Mouse (Mus musculus): ENCODE measurements at regions not wholly inside any gene's neighbourhood (a gene's known extent, or its start where the extent isn't known, plus 50 kb on each side); places are given as distances from the start of the nearest gene placed in this dataset.

DNA sequence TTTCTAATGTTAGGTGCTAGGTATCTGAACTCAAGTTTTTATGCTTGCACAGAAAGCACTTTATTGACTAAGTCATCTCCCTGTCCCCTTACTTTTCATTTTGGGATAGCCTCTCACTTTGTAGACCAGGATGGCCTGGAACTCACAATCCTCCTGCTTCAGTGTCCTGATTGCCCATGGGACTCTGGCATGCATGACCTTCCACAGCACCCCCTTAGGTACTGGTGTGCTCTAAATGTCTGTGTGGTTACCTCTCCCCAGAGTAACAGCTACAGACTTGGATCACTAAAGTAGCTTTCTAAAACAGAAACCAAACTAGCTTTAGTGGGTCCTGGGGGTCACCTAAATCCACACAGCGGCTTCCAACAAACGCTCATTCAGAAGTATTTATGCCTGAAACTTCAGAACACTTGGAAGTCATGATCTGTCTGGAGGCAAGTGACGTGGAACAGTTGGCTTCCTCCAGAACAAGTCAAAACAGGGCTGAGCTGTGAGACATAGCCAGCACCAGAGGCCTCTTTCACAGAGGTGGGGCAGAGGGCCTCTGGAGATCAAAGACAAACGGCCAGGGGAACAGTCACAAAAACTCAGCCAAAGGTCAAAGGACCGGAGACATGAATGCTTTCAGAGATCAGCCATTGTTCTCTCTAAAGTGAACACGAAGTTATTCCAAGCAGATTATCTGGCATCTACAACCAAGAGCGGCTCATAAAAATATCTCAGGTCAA is 80.8 kb upstream of the Nebl start:
- DNase-seq (ENCODE audit: extremely low spot score in 1 of 2, low spot score in 1 of 2), result no peak

Data from layer of hippocampus, postnatal 25 days (tissue).